Mouse (Mus musculus) hindbrain, embryonic 13.5 days (tissue): ENCODE data around the gene Lsm14b. TPM values are rescaled to one million over a fixed set of nuclear protein-coding genes. Genes with fewer than 3 reads are reported as not detected.

ENCODE experiments used
- ATAC-seq: fragments of 200-750 bp; cut with Nextera tagmentation; 2 replicates; pipeline ENCODE4 v1.8.0; 2017; ENCODE audit warnings: moderate TSS enrichment; ENCODE audit not compliant: low FRiP score
- H3K27ac ChIP-seq: fragments of 300-500 bp; sonication (generic); 2 replicates; pipeline ENCODE4 v1.5.1; 2015; ENCODE audit warnings: inconsistent platforms, mild to moderate bottlenecking, moderate library complexity
- H3K27me3 ChIP-seq: fragments of 300-500 bp; sonication (generic); 2 replicates; pipeline ENCODE4 v1.6.1; 2015; ENCODE audit warnings: mild to moderate bottlenecking, inconsistent platforms
- H3K36me3 ChIP-seq: fragments of 300-500 bp; sonication (generic); 2 replicates; pipeline ENCODE4 v1.6.1; 2015; ENCODE audit warnings: mild to moderate bottlenecking, inconsistent platforms
- H3K4me1 ChIP-seq: fragments of 300-500 bp; sonication (generic); replicated peaks from 2 replicates; pipeline ENCODE4 v1.6.1; 2015; ENCODE audit warnings: inconsistent platforms
- H3K4me2 ChIP-seq: fragments of 300-500 bp; sonication (generic); 2 replicates; pipeline ENCODE4 v1.6.1; 2015; ENCODE audit warnings: inconsistent platforms, mild to moderate bottlenecking, moderate library complexity
- H3K4me3 ChIP-seq: fragments of 300-500 bp; sonication (generic); 2 replicates; pipeline ENCODE4 v1.5.1; 2015; ENCODE audit warnings: mild to moderate bottlenecking, inconsistent platforms
- H3K9ac ChIP-seq: fragments of 300-500 bp; sonication (generic); 2 replicates; pipeline ENCODE4 v1.6.1; 2015; ENCODE audit warnings: mild to moderate bottlenecking, inconsistent platforms
- H3K9me3 ChIP-seq: fragments of 300-500 bp; sonication (generic); 2 replicates; pipeline ENCODE4 v1.6.1; 2016; ENCODE audit warnings: inconsistent platforms
- WGBS: fragments of 180-500 bp; shearing (Covaris S2); methylation state at CpG from one replicate; pipeline ENCODE4 v1.1.7; 2015; 5-methylcytosine and 5-hydroxymethylcytosine counted together
- polyA plus RNA-seq: library from polyadenylated mRNA; unstranded; fragments of >200 nt; fragmentation: Nextera tagmentation; extraction: Ambion mirVana; gene quantifications from 2 replicates; pipeline ENCODE4 v1.2.1, GENCODE M21; 2015

Gene Lsm14b
- polyA plus RNA-seq, result 22.5 and 23.4 TPM in 2 replicates

GRCm38 (mm10) chr2:180024401-180025098, at the start of gene Lsm14b:
Gene Lsm14b (plus strand): TSS chr2:180024987.
- H3K27ac ChIP-seq, result peak within 1 kb of the TSS; percentile 98
- peak within 1 kb of the TSS; percentile 99 for H3K4me3 ChIP-seq
- peaks cover 32% of the 10 kb centered on the region for H3K27me3 ChIP-seq
- H3K9ac ChIP-seq, result peak within 1 kb of the TSS; percentile 99
- peaks cover 46% of the 10 kb centered on the region for H3K4me1 ChIP-seq
- WGBS, result 0% methylated on average over 62 of the region's 80 CpGs
- H3K36me3 ChIP-seq, result peaks cover 22% of the 10 kb centered on the region
- H3K9me3 ChIP-seq, result no peaks in the 10 kb centered on the region
- ATAC-seq, result peak; percentile 95
- H3K4me2 ChIP-seq, result peak within 1 kb of the TSS; percentile 85

- H3K27me3 ChIP-seq, result no peaks in the 10 kb centered on the region
- peaks cover 55% of the 10 kb centered on the region for H3K4me1 ChIP-seq
- H3K4me2 ChIP-seq, result peak overlapping the region; percentile 100
- H3K9me3 ChIP-seq, result no peaks in the 10 kb centered on the region
- peak overlapping the region; percentile 89 for H3K9ac ChIP-seq
- no peak for ATAC-seq
- H3K4me3 ChIP-seq, result peak overlapping the region; percentile 83
- WGBS, result 0% methylated on average over 18 of the region's 82 CpGs
- H3K27ac ChIP-seq, result peak overlapping the region; percentile 97
- no peaks in the 10 kb centered on the region for H3K36me3 ChIP-seq
Observed at GRCm38 (mm10) chr2:179975851-179976250, 48.9 kb upstream of the Lsm14b start.

GRCm38 (mm10) chr2:179976295-179976627, 48.5 kb upstream of the Lsm14b start:
- peaks cover 51% of the 10 kb centered on the region for H3K4me1 ChIP-seq
- H3K9me3 ChIP-seq, result no peaks in the 10 kb centered on the region
- peak overlapping the region; percentile 89 for H3K9ac ChIP-seq
- H3K36me3 ChIP-seq, result no peaks in the 10 kb centered on the region
- WGBS, result 0% methylated on average over 41 of the region's 54 CpGs
- H3K4me3 ChIP-seq, result peak overlapping the region; percentile 83
- H3K27me3 ChIP-seq, result no peaks in the 10 kb centered on the region
- H3K4me2 ChIP-seq, result peak overlapping the region; percentile 37; the same call in 1 of the 2 replicates
- H3K27ac ChIP-seq, result peak overlapping the region; percentile 97
- ATAC-seq, result no peak

GRCm38 (mm10) chr2:179976628-179977343, 48.0 kb upstream of the Lsm14b start, which contains the start of gene Taf4:
Gene Taf4 (minus strand): TSS chr2:179976646.
- H3K27ac ChIP-seq, result peak within 1 kb of the TSS; percentile 97
- peak within 1 kb of the TSS; percentile 100 for H3K4me2 ChIP-seq
- peaks cover 46% of the 10 kb centered on the region for H3K4me1 ChIP-seq
- no peaks in the 10 kb centered on the region for H3K36me3 ChIP-seq
- peak within 1 kb of the TSS; percentile 93 for H3K9ac ChIP-seq
- peak within 1 kb of the TSS; percentile 83 for H3K4me3 ChIP-seq
- under 1% methylated on average over 55 of the region's 84 CpGs for WGBS
- H3K27me3 ChIP-seq, result no peaks in the 10 kb centered on the region
- ATAC-seq, result peak; percentile 95
- H3K9me3 ChIP-seq, result no peaks in the 10 kb centered on the region

- H3K9ac ChIP-seq, result peak overlapping the region; percentile 93
- no peaks in the 10 kb centered on the region for H3K27me3 ChIP-seq
- no peak for ATAC-seq
- peaks cover 39% of the 10 kb centered on the region for H3K4me1 ChIP-seq
- no peaks in the 10 kb centered on the region for H3K36me3 ChIP-seq
- peak overlapping the region; percentile 59 for H3K4me2 ChIP-seq
- 10% methylated on average over 10 of the region's 10 CpGs for WGBS
- no peaks in the 10 kb centered on the region for H3K9me3 ChIP-seq
- peak overlapping the region; percentile 83 for H3K4me3 ChIP-seq
- H3K27ac ChIP-seq, result peak overlapping the region; percentile 97
Observed at GRCm38 (mm10) chr2:179977344-179978025, 47.3 kb upstream of the Lsm14b start.

GRCm38 (mm10) chr2:179978250-179978649, 46.5 kb upstream of the Lsm14b start:
- Histone ChIP-seq H3K9ac (peak overlapping the region; percentile 93; the same call in 1 of the 2 replicates), H3K9me3 (no peaks in the 10 kb centered on the region), H3K36me3 (no peaks in the 10 kb centered on the region), H3K27me3 (no peaks in the 10 kb centered on the region), H3K27ac (no peak overlapping the region), H3K4me3 (no peak overlapping the region), H3K4me2 (peak overlapping the region; percentile 59; the same call in 1 of the 2 replicates), H3K4me1 (peaks cover 31% of the 10 kb centered on the region)
- ATAC-seq, result no peak
- 81% methylated on average over 3 of the region's 3 CpGs for WGBS

- no peak overlapping the region for H3K27ac ChIP-seq
- no peak overlapping the region for H3K4me3 ChIP-seq
- no peak overlapping the region for H3K9ac ChIP-seq
- H3K36me3 ChIP-seq, result no peaks in the 10 kb centered on the region
- H3K27me3 ChIP-seq, result no peaks in the 10 kb centered on the region
- no peak overlapping the region for H3K4me2 ChIP-seq
- peaks cover 15% of the 10 kb centered on the region for H3K4me1 ChIP-seq
- no peaks in the 10 kb centered on the region for H3K9me3 ChIP-seq
- ATAC-seq, result no peak
- WGBS, result 72% methylated on average over 8 of the region's 8 CpGs
Observed at GRCm38 (mm10) chr2:179979836-179980235, 45.0 kb upstream of the Lsm14b start.

- H3K4me3 ChIP-seq, result no peak overlapping the region
- no peak for ATAC-seq
- no peaks in the 10 kb centered on the region for H3K27me3 ChIP-seq
- no peak overlapping the region for H3K9ac ChIP-seq
- WGBS, result 60% methylated on average over 4 of the region's 4 CpGs
- H3K4me1 ChIP-seq, result peaks cover 10% of the 10 kb centered on the region
- no peak overlapping the region for H3K27ac ChIP-seq
- no peaks in the 10 kb centered on the region for H3K36me3 ChIP-seq
- no peak overlapping the region for H3K4me2 ChIP-seq
- no peaks in the 10 kb centered on the region for H3K9me3 ChIP-seq
Observed at GRCm38 (mm10) chr2:179980616-179981015, 44.2 kb upstream of the Lsm14b start.

- H3K4me3 ChIP-seq, result no peak overlapping the region
- no peaks in the 10 kb centered on the region for H3K9me3 ChIP-seq
- H3K36me3 ChIP-seq, result no peaks in the 10 kb centered on the region
- peaks cover 6% of the 10 kb centered on the region for H3K4me1 ChIP-seq
- ATAC-seq, result no peak
- 80% methylated on average over 3 of the region's 3 CpGs for WGBS
- no peak overlapping the region for H3K27ac ChIP-seq
- no peak overlapping the region for H3K4me2 ChIP-seq
- H3K27me3 ChIP-seq, result no peaks in the 10 kb centered on the region
- no peak overlapping the region for H3K9ac ChIP-seq
Observed at GRCm38 (mm10) chr2:179982715-179983114, 42.1 kb upstream of the Lsm14b start.

- no peaks in the 10 kb centered on the region for H3K27me3 ChIP-seq
- no peak overlapping the region for H3K9ac ChIP-seq
- H3K4me3 ChIP-seq, result no peak overlapping the region
- H3K4me1 ChIP-seq, result no peaks in the 10 kb centered on the region
- no peaks in the 10 kb centered on the region for H3K9me3 ChIP-seq
- no peak overlapping the region for H3K27ac ChIP-seq
- 46% methylated on average over 7 of the region's 7 CpGs for WGBS
- H3K4me2 ChIP-seq, result no peak overlapping the region
- no peak for ATAC-seq
- no peaks in the 10 kb centered on the region for H3K36me3 ChIP-seq
Observed at GRCm38 (mm10) chr2:179984830-179985229, 40.0 kb upstream of the Lsm14b start.

- ATAC-seq, result no peak
- no peak overlapping the region for H3K27ac ChIP-seq
- no peaks in the 10 kb centered on the region for H3K27me3 ChIP-seq
- 71% methylated on average over 1 of the region's 1 CpGs for WGBS
- no peak overlapping the region for H3K4me3 ChIP-seq
- no peak overlapping the region for H3K9ac ChIP-seq
- H3K9me3 ChIP-seq, result no peaks in the 10 kb centered on the region
- no peaks in the 10 kb centered on the region for H3K4me1 ChIP-seq
- H3K4me2 ChIP-seq, result no peak overlapping the region
- H3K36me3 ChIP-seq, result no peaks in the 10 kb centered on the region
Observed at GRCm38 (mm10) chr2:179985695-179986094, 39.1 kb upstream of the Lsm14b start.

- WGBS, result 84% methylated on average over 10 of the region's 10 CpGs
- H3K9me3 ChIP-seq, result no peaks in the 10 kb centered on the region
- H3K4me2 ChIP-seq, result no peak overlapping the region
Observed at GRCm38 (mm10) chr2:179986437-179987022, 38.3 kb upstream of the Lsm14b start.

More at GRCm38 (mm10) chr2:179986437-179987022, 38.3 kb upstream of the Lsm14b start:
- Histone ChIP-seq H3K27ac (no peak overlapping the region), H3K9ac (no peak overlapping the region), H3K4me1 (no peaks in the 10 kb centered on the region), H3K36me3 (no peaks in the 10 kb centered on the region), H3K4me3 (no peak overlapping the region), H3K27me3 (no peaks in the 10 kb centered on the region)
- ATAC-seq, result no peak
